Mouse (Mus musculus) neutrophil, adult 5-6 weeks (primary cell): Measurements from ENCODE around the gene Col23a1. TPM values are rescaled to one million over a fixed set of nuclear protein-coding genes. Genes with fewer than 3 reads are reported as not detected.

Experiments
- ATAC-seq: fragments of 151-379, 151-347 bp; 2 replicates; pipeline ENCODE4 v1.8.0; 2017; ENCODE audit warnings: mild to moderate bottlenecking, moderate TSS enrichment; ENCODE audit not compliant: insufficient number of reproducible peaks, poor library complexity, low FRiP score, severe bottlenecking; ENCODE audit errors: extremely low read depth
- total RNA-seq: library from RNA; stranded (forward); fragments of 200-1000 nt; gene quantifications from 2 replicates; pipeline ENCODE4 v1.2.3, GENCODE M21; 2017

The Col23a1 gene
- total RNA-seq, 1 experiment from 2014 or later = 0.81 TPM

DNA sequence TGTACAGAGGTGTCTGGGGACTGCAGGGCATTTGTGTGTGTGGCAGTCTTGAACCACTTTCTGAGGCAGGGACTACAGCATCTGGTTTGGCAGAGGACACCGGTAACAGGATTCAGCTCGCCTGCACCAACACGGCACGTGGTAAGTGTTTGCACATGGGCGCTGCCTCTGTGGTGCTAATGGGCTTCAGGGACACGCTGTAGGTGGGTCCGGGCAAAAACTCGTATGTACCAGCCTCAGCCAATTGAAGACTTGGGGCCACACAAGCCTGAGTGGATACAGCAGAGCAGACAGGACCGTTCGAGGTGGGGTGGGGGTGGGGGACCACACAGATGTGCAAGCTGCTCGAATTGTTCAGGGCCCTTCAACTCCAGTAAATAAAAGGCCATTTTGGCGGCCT, 121.1 kb downstream of the Col23a1 start:
- no peak for ATAC-seq

DNA sequence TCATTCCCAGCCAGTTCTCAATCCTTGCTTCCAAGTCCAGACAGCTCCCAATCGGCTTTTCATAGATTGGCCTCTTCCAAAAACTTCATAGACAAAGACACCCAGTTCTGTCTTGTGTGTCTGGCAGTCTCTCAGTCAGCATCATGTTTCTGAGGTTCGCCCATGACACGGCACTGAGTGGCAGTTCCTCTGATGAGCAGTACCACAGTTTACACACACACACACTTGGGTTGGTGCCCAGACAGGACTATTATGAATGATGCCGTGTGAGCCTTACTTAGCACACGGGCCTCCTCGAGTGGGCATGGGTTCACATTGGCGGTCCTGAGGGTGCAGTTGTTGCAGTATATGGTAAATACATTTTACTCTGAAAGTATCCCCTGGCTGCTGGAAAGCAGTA, 124.8 kb downstream of the Col23a1 start:
- no peak for ATAC-seq

DNA sequence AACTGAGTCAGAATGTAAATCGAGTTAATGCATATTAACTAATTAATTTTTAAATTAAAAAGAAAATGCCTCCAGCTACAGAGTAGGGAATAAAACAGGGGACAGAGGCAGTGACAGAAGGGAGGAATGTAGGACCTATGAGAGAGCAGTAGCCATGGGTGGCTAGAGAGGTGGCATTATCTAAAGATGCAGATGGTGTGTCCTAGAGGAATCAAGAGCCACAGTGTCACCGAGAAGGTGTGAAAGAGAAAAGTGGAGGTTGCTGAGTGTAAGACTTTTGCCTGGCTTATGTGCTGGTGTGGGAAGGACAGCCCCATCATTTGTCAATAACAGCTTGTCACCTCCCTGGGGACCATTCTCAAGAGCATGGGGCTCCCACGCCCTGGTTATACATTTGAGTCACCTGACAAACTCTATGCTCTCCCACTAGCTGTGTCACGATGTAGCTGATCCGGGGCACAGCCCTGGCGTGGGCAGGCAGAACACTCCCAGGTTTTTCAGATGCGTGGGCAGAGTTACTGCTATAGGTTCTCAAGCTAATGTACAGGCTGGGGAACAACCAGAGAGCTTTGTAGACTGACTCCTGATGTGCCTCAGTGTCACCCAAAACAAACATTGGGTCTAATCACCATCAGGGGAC, 125.4 kb downstream of the Col23a1 start:
- ATAC-seq = no peak

DNA sequence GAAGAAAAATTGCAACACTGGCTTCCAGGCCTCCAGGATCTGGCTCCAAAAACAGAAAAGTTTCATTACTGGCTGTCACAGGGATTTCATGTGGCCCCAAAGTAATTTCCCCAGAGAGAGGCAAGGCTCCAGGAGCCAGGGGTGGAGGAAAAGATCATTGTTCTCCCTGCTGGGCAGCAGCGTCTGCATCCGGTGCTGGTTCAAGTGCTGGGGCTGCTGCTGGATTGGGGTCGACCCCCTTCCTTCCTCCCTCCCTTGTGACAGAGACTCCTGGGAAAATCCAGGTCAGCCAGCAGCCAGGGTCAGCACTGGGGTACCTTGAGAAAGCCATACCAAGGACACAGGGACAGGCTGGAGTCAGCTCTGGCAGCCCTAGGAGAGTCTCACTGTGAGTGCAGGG, 129.1 kb downstream of the Col23a1 start:
- no peak for ATAC-seq

DNA sequence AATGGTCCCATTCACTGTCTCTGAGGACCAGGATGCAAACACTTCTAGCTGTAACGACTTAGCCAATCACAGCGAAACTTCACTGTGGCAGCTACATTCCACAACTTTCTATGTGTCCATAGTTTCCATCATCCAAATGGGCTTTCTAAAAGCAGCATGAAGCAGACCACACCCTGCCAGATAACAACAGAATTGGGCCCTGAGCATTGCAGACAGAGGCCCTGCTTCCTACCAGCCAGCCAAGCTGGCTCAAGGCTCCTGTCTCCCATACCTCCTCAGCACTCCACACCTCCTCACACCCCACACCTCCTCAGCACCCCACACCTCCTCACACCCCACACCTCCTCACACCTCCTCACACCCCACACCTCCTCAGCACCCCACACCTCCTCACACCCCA, 132.2 kb downstream of the Col23a1 start:
- no peak for ATAC-seq

DNA sequence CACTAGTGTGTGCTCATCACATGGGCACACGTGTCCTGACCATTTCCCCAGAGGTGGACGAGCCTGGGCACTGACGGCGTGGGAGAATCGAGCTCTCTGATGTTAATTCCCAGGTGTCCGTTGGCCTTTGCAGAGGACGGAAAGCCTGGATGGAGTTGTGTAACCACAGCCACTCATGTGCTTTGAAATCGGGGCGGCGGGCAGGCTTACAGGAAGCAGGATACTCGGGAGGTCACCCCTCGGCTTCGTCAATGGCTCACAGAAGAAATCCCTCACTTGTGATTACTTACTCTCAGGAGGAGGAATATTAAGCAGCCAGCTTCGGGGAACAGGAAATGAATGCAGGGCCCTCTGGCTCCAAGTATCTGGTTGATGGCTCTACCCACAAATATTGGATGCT, 133.0 kb downstream of the Col23a1 start:
- no peak for ATAC-seq

DNA sequence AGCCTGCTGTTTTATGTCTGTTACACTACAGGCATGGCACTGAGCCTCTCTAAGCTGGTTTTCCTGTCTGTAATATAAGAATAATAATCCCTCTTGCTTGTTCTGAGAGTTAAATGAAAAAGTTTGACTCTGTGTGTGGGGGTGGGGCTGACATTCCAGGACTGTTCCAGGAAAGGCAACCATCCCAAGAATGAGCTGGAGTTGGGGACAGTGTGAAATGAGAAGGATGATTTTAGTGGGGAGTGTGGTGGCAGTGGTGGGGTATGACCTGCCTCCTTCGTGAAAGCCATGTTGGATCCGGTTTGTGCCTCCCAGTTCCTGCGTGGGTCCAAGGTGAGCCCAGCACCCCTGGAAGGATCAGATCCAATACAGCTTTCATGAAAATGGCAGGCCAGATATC, 136.4 kb downstream of the Col23a1 start:
- no peak for ATAC-seq

DNA sequence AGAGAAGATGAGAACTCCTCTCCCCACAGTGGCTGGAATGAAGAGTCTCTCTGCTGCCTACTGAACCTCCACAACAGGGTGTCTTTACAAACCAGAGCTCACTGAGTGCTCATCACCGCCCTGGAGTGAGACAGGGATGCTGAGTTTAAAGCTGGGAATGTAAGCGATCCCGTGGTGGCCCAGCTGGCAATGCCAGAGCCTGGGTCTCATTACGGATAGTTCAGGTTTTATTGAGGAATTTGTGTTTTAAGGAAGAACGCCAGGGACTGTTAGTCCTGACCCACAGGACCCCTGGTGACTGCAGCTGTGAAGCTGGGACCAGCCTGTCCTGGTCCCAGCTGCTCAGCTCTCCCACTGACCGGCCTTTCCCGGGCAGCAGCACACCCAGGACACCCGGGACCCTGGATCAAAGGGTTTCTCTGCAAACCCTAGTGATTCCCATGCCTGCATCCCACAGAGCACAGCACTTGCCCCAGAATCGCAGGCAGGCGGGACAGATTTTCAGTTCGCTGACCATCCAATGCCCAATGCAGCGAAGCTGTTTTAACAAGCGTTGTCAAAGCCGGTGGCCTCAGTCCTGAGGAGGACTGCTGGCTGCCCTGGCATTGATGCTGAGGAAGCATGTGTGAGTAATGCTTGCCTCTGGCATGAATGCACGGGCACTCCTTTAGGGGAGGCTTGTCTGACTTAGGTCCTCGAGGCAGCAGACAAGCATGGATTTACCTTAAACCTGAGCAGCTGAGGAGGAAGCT, 139.9 kb downstream of the Col23a1 start:
- ATAC-seq = no peak

DNA sequence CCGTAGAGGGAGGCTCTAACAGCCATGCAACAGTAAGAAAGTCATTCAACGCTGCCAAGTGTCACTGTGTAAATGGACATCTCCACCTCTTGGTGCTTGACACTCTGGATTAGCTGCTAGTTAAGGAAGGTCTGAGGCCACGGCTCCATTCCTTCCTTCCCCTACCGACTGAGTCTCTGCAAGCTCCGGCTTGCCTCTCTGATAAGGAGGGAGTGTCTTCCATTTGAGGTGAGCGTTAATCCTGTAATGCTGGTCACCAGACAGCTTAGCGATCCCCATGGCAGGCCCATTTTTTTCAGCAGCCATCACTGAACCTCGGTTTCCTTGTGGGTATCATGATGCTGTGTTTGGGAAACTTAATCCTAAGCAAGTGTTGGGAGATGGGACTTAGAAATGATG, 140.5 kb downstream of the Col23a1 start:
- ATAC-seq = no peak

DNA sequence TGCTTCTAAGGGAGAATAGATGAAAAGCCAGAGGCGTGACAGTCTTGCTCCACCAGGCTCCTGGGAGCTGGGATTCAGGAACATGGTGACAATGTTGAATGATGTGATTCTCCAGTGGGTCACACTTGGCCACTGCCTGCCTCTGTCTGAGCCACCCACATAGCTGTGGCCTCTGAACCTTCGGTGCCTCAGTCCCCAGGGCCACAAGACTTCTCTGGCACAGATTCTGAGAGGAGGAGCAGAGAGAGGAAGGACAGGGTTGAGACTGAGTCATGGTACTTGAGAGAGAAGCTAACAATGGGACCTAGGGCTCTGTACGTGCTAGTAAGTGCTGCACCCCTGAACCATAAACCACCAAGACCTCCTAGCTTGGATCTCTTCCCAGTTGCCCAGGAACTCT, 141.6 kb downstream of the Col23a1 start:
- no peak for ATAC-seq

DNA sequence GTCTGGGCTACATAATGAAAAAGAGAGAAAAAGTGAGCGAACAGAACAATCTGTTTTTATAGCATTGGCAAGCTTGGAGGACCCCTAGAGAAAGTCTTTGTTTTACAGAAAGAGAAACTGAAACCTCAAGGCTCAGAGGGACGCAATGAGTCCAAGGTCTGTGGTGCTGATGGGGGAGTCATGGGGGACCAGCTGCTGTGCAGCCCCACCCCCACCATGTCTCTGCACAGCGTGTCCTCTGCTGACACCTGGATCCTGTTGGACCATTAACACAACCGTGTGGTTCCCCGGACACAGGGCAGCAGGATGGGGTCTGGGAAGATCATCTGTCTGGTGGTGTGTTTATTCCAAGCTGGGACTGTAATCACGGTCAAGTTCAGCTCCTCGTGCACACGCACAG, 142.2 kb downstream of the Col23a1 start:
- no peak for ATAC-seq

DNA sequence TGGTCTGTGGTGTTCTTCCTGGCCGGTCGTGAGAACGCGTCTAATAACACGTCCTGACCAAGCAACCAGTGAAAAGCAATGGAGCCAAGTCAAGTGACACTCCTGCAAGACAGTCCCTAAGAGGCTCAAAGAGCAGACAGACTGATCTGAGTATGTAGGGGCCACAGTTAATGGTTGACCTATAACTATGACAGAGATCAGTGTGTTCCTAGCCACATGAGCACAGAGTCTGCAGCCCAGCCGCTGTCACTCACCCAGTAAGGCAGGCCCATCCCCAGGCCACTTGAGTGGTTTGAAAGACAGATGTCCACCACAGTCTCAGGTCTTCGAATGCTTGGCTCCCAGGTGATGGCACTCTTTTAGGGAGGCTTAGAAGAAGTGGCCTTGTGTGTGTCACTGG, 152.3 kb downstream of the Col23a1 start:
- no peak for ATAC-seq

DNA sequence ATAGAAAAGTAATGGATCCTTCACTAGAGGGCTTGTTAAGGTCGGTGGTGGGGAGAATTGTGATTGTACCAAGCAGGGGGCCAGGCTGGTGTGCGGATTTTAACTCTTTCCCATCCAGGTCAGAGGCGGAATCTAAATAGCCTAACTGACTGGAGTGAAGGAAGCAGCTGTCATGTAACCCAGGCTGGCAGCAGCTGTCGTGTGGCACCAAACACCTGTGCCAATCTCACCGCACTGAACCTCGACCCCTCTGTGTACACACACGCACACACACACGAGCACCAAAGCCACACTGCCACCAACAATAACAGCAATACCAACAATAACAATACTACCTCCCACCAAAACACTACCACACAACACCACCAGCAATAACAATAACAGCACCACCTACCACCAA, 152.9 kb downstream of the Col23a1 start:
- ATAC-seq = no peak

DNA sequence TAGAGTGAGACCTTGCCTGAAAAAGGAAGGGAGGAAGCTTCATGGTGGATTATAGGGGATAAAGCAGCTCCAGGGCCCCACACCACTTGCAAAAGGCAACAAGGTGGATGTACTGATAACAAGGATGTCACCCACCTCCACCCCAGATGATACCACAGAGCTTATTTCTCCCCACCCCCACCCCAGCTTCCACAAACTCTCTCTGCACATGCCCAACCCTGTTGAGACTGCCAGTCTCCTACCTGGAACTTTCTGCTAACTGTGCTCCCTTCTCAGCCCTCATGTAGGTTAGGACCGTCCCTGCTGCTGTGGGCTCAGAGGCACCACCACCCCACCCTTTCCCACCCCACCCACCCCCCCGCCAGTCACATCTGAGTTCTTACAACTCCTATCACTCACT, 154.1 kb downstream of the Col23a1 start:
- ATAC-seq = no peak

DNA sequence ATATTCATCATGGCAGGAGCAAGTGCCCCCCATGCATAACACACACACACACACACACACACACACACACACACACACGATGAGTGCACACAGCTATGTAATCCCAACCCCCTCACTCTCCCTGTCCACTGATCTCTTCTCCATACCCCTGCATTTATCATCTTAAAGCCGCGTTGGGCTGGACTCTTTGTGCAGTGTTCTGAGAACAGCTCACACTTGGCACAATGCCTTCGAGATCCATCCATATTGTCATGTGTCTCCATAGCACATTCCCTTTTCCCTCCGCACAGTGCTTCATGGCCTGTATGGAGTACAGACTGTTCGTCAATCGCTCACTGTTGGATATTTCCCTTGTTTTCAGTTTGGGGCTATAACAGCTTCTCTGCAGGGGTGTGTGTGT, 154.9 kb downstream of the Col23a1 start:
- no peak for ATAC-seq

DNA sequence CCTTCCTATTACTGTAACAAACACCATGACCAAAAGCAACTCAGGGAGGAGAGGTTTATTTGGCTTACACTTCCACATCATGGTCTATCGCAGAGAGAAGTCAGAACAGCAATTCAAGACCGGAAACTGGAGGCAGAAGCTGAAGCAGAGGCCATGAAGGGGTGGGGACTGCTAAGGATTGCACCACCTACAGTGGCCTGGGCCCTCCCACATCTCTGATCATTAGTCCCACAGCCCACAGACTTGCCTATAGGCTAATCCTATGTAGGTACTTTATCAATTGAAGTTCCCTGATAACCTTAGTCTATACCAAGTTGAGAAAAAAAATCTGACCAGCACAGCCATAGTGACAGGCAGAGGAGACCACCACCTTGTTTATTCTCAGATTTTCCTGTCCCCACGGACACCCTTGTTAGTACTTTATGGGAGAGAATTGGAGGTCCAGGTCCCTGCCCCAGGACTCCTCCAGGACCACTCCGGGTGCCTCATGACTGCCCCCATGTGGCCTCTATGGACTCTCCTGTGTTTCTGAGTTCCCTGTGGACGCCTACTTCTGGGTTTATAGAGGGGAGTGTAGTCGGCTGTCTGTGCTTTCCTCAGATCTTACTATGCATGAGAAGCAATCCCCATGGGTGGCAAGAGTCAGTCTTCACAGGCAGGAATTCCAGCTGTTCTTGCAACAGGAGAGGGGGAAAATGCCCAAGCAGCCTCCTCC, 157.1 kb downstream of the Col23a1 start:
- no peak for ATAC-seq

DNA sequence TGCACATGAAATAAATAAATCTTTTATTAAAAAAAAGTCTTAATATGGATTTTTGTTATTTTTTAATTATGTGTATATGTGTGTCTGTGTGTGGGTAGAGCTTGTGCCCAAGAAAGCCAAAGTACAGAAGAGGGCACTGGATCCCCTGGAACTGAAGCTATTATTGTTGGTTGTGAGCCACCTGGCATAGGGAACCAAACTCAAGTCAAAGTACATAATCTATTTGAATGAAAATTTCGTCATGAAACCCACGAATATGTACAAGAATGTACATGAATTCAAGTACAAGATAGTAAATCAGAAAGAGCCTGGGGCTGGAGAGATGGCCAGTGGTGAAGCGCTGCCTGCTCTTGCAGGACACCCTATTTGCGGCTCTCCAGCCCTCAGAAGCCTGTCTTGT, 158.5 kb downstream of the Col23a1 start:
- no peak for ATAC-seq

DNA sequence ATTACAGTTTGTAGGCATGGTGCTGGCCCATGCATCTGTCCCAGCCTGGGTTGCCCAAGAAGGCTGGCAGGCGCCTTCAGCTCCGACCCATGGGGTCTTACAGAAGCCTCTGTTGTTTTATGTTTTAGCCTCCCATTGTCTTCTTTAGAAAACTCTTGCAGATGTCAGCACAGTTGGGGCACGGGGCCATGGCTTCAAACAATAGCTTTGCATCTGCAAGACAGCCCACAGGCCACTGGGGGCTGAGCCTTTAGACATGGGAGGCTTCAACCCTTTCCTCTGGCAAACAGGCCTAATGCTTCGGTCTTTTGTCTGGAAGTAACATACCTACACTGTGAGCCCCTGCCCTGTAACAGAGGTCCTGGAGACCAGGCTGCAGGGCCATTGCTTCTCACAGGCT, 159.0 kb downstream of the Col23a1 start:
- ATAC-seq = no peak

DNA sequence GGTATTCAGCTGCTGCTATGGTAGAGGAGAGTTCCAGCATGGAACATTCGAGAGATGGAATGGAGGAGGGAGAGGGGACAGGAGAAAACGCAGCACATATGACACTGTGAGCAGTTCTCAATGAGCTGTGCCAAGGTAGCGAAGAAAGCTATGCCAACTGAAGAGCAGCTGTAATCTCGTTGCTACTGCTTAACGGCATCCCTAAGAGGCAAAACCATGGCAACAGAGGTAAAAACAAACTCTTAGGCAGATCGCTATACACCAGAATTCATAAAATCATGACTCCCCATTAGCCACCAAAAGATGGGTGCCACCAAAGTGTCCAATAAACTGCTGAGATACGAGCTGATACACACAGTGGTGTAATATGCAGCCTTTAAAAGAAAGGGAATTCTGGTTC, 160.2 kb downstream of the Col23a1 start:
- no peak for ATAC-seq

DNA sequence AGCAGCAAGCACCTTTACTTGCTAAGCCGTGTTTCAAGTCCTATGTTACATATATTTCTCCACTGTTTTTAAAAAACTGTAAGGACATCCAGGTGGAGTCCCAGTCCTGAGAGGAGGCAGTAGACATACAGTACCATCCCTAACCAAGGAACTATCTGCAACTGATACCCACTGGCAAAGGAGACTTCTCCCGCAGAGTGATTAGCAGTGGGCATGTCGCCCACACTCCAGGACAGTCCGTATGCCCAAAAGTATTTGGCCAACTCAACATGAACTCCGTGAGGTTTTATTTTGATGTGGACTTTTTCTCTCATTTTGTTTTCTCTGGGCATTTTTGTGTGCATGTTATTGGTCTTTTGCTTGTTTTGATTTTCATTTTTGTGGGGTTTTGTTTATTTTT, 161.6 kb downstream of the Col23a1 start:
- ATAC-seq = no peak
